Mouse (Mus musculus): ENCODE data around the gene Jakmip3. TPM values are rescaled to one million over a fixed set of nuclear protein-coding genes. Genes with fewer than 3 reads are reported as not detected.

The Jakmip3 gene
- polyA plus RNA-seq, 1 experiment from 2014 or later: 0.05 TPM

- H3K27ac ChIP-seq: no peak overlapping the region
- ATAC-seq: no peak
- no peak overlapping the region for H3K4me3 ChIP-seq
- no peak overlapping the region for H3K9ac ChIP-seq
- H3K4me2 ChIP-seq: no peak overlapping the region
- H3K36me3 ChIP-seq: no peaks in the 10 kb centered on the region
- no peaks in the 10 kb centered on the region for H3K4me1 ChIP-seq
- WGBS (ENCODE audit: insufficient replicate concordance): 58% methylated on average over 2 of the region's 2 CpGs
- no peaks in the 10 kb centered on the region for H3K9me3 ChIP-seq (replicated peaks)
- H3K27me3 ChIP-seq (replicated peaks): peaks cover 22% of the 10 kb centered on the region; the same call in 1 of the 2 replicates
Observed at GRCm38 (mm10) chr7:139011586-139011985, 71.1 kb downstream of the Jakmip3 start.

- Histone ChIP-seq H3K4me3 (no peak overlapping the region), H3K27me3 (replicated peaks) (peaks cover 22% of the 10 kb centered on the region; the same call in 1 of the 2 replicates), H3K4me1 (no peaks in the 10 kb centered on the region), H3K9ac (no peak overlapping the region), H3K9me3 (replicated peaks) (no peaks in the 10 kb centered on the region), H3K27ac (no peak overlapping the region), H3K4me2 (no peak overlapping the region), H3K36me3 (no peaks in the 10 kb centered on the region)
- ATAC-seq: no peak
- WGBS (ENCODE audit: insufficient replicate concordance): 56% methylated on average over 6 of the region's 6 CpGs
Observed at GRCm38 (mm10) chr7:139012767-139013369, 72.3 kb downstream of the Jakmip3 start.

GRCm38 (mm10) chr7:139015143-139015542, 74.6 kb downstream of the Jakmip3 start:
- H3K27me3 ChIP-seq (replicated peaks): peaks cover 13% of the 10 kb centered on the region; the same call in 1 of the 2 replicates
- no peak overlapping the region for H3K4me3 ChIP-seq
- no peaks in the 10 kb centered on the region for H3K9me3 ChIP-seq (replicated peaks)
- no peak for ATAC-seq
- 53% methylated on average over 6 of the region's 6 CpGs for WGBS (ENCODE audit: insufficient replicate concordance)
- no peaks in the 10 kb centered on the region for H3K36me3 ChIP-seq
- H3K9ac ChIP-seq: no peak overlapping the region
- H3K4me1 ChIP-seq: no peaks in the 10 kb centered on the region
- H3K27ac ChIP-seq: no peak overlapping the region
- no peak overlapping the region for H3K4me2 ChIP-seq

- H3K4me2 ChIP-seq: no peak overlapping the region
- peaks cover 5% of the 10 kb centered on the region; the same call in 1 of the 2 replicates for H3K4me1 ChIP-seq
- H3K4me3 ChIP-seq: no peak overlapping the region
- no peaks in the 10 kb centered on the region for H3K9me3 ChIP-seq (replicated peaks)
- WGBS (ENCODE audit: insufficient replicate concordance): 59% methylated on average over 11 of the region's 11 CpGs
- H3K27me3 ChIP-seq (replicated peaks): 0 out of 2 replicates have a peak, but pooled peaks cover 6% of the 10 kb centered on the region
- no peak overlapping the region for H3K9ac ChIP-seq
- H3K36me3 ChIP-seq: no peaks in the 10 kb centered on the region
- H3K27ac ChIP-seq: no peak overlapping the region
- ATAC-seq: no peak
Observed at GRCm38 (mm10) chr7:139016288-139016687, 75.8 kb downstream of the Jakmip3 start.

- Histone ChIP-seq H3K27ac (no peak overlapping the region), H3K27me3 (replicated peaks) (0 out of 2 replicates have a peak, but pooled peaks cover 6% of the 10 kb centered on the region), H3K4me3 (no peak overlapping the region), H3K9ac (no peak overlapping the region), H3K9me3 (replicated peaks) (no peaks in the 10 kb centered on the region), H3K36me3 (no peaks in the 10 kb centered on the region), H3K4me2 (no peak overlapping the region), H3K4me1 (peaks cover 5% of the 10 kb centered on the region; the same call in 1 of the 2 replicates)
- ATAC-seq: no peak
- 38% methylated on average over 15 of the region's 15 CpGs for WGBS (ENCODE audit: insufficient replicate concordance)
Observed at GRCm38 (mm10) chr7:139017249-139017903, 76.8 kb downstream of the Jakmip3 start.

GRCm38 (mm10) chr7:139020884-139021283, 80.4 kb downstream of the Jakmip3 start:
- Histone ChIP-seq H3K4me2 (peak overlapping the region; percentile 53), H3K4me3 (no peak overlapping the region), H3K9me3 (replicated peaks) (no peaks in the 10 kb centered on the region), H3K27ac (no peak overlapping the region), H3K4me1 (peaks cover 5% of the 10 kb centered on the region; the same call in 1 of the 2 replicates), H3K9ac (no peak overlapping the region), H3K36me3 (no peaks in the 10 kb centered on the region), H3K27me3 (replicated peaks) (no peaks in the 10 kb centered on the region)
- 0 out of 2 replicates have a peak, but pooled peaks have one; percentile 32 for ATAC-seq
- 14% methylated on average over 20 of the region's 20 CpGs for WGBS (ENCODE audit: insufficient replicate concordance)

GRCm38 (mm10) chr7:139021326-139021725, 80.8 kb downstream of the Jakmip3 start:
- Histone ChIP-seq H3K4me2 (no peak overlapping the region), H3K9ac (no peak overlapping the region), H3K4me1 (peaks cover 5% of the 10 kb centered on the region; the same call in 1 of the 2 replicates), H3K27ac (no peak overlapping the region), H3K9me3 (replicated peaks) (no peaks in the 10 kb centered on the region), H3K27me3 (replicated peaks) (no peaks in the 10 kb centered on the region), H3K36me3 (no peaks in the 10 kb centered on the region), H3K4me3 (no peak overlapping the region)
- ATAC-seq: no peak
- WGBS (ENCODE audit: insufficient replicate concordance): 43% methylated on average over 1 of the region's 1 CpGs

GRCm38 (mm10) chr7:139027136-139027535, 86.6 kb downstream of the Jakmip3 start:
- H3K4me1 ChIP-seq: no peaks in the 10 kb centered on the region
- no peaks in the 10 kb centered on the region for H3K36me3 ChIP-seq
- no peaks in the 10 kb centered on the region for H3K9me3 ChIP-seq (replicated peaks)
- H3K27ac ChIP-seq: no peak overlapping the region
- no peak overlapping the region for H3K4me2 ChIP-seq
- no peak for ATAC-seq
- no peak overlapping the region for H3K9ac ChIP-seq
- 53% methylated on average over 5 of the region's 5 CpGs for WGBS (ENCODE audit: insufficient replicate concordance)
- H3K27me3 ChIP-seq (replicated peaks): no peaks in the 10 kb centered on the region
- H3K4me3 ChIP-seq: no peak overlapping the region

GRCm38 (mm10) chr7:139031215-139031614, 90.7 kb downstream of the Jakmip3 start:
- Histone ChIP-seq H3K4me3 (no peak overlapping the region), H3K4me2 (no peak overlapping the region), H3K27me3 (replicated peaks) (no peaks in the 10 kb centered on the region), H3K4me1 (no peaks in the 10 kb centered on the region), H3K27ac (no peak overlapping the region), H3K36me3 (no peaks in the 10 kb centered on the region), H3K9ac (no peak overlapping the region), H3K9me3 (replicated peaks) (no peaks in the 10 kb centered on the region)
- no peak for ATAC-seq
- 89% methylated on average over 4 of the region's 4 CpGs for WGBS (ENCODE audit: insufficient replicate concordance)

GRCm38 (mm10) chr7:139063406-139063805, 122.9 kb downstream of the Jakmip3 start:
- Histone ChIP-seq H3K9ac (no peak overlapping the region), H3K4me1 (no peaks in the 10 kb centered on the region), H3K27ac (no peak overlapping the region), H3K9me3 (replicated peaks) (no peaks in the 10 kb centered on the region), H3K36me3 (no peaks in the 10 kb centered on the region), H3K4me3 (no peak overlapping the region), H3K27me3 (replicated peaks) (no peaks in the 10 kb centered on the region), H3K4me2 (no peak overlapping the region)
- WGBS (ENCODE audit: insufficient replicate concordance): 33% methylated on average over 4 of the region's 4 CpGs
- no peak for ATAC-seq

- ATAC-seq: no peak
- Histone ChIP-seq H3K4me2 (no peak overlapping the region), H3K36me3 (no peaks in the 10 kb centered on the region), H3K4me3 (no peak overlapping the region), H3K4me1 (no peaks in the 10 kb centered on the region), H3K27me3 (replicated peaks) (no peaks in the 10 kb centered on the region), H3K27ac (no peak overlapping the region), H3K9ac (no peak overlapping the region), H3K9me3 (replicated peaks) (no peaks in the 10 kb centered on the region)
- 2% methylated on average over 2 of the region's 2 CpGs for WGBS (ENCODE audit: insufficient replicate concordance)
Observed at GRCm38 (mm10) chr7:139068182-139068623, 127.7 kb downstream of the Jakmip3 start.

GRCm38 (mm10) chr7:139074189-139074588, 133.7 kb downstream of the Jakmip3 start:
- Histone ChIP-seq H3K36me3 (no peaks in the 10 kb centered on the region), H3K27ac (no peak overlapping the region), H3K27me3 (replicated peaks) (peaks cover 13% of the 10 kb centered on the region; the same call in 1 of the 2 replicates), H3K4me3 (no peak overlapping the region), H3K4me2 (no peak overlapping the region), H3K9me3 (replicated peaks) (no peaks in the 10 kb centered on the region), H3K9ac (no peak overlapping the region), H3K4me1 (no peaks in the 10 kb centered on the region)
- no peak for ATAC-seq
- 46% methylated on average over 6 of the region's 6 CpGs for WGBS (ENCODE audit: insufficient replicate concordance)
